14 mouse cellular contexts compared by ENCODE assay signal in genomic region chr11:70573872-70574271, GRCm38 (mm10). TPM values are rescaled to one million over a fixed set of nuclear protein-coding genes. Genes with fewer than 3 reads are reported as not detected.
DNase-seq lines count a peak whose midpoint lies in the region; ATAC-seq and TF ChIP-seq lines count a peak whose summit lies in the region.
"Had no signal": no experiment of that assay in that cellular context is flagged by ENCODE, and none has a peak within 500 bp of the region (broad histone marks: within the 10 kb centered on the region; RNA-seq: fewer than 3 reads in every experiment).

No protein-coding gene starts in this region.

- H3K4me1 ChIP-seq in forebrain, embryonic 11.5 days (replicated peaks; ENCODE audit: control insufficient read depth, insufficient read depth, low read length), result peaks cover 14% of the 10 kb centered on the region
- peaks cover 36% of the 10 kb centered on the region for H3K4me1 ChIP-seq in neural tube, embryonic 15.5 days

- CTCF ChIA-PET in Patski (lab: Charles Lee), result interaction anchor here (1.5 to 1.8 kb wide), 2 partner anchors 8 to 9 kb away, joined by 3 to 5 read pairs; no protein-coding TSS in a partner anchor

- no peaks in the 10 kb centered on the region for H3K27me3 ChIP-seq in Patski
- H3K27me3 ChIP-seq in forebrain, embryonic 11.5 days (ENCODE audit: control insufficient read depth, insufficient read depth, low read length), result no peaks in the 10 kb centered on the region
- H3K27me3 ChIP-seq in neural tube, embryonic 15.5 days (replicated peaks), result no peaks in the 10 kb centered on the region
- H3K27me3 ChIP-seq: megakaryocyte, embryonic 14.5 days had no signal

- peak; percentile 18 to 41 for DNase-seq in left cerebral cortex, postnatal 14 days (ENCODE audit: low spot score in 2 of 2)
- DNase-seq in left cerebral cortex, postnatal 10 days (ENCODE audit: extremely low spot score in 1 of 2, low spot score in 2 of 2), result no peak
- DNase-seq in Patski (ENCODE audit: low read depth, low spot score), result no peak
- no peak for DNase-seq in forebrain, embryonic 11.5 days (ENCODE audit: low spot score)
- DNase-seq in adrenal gland, postnatal 36 days, result no peak
- DNase-seq in cerebellum, adult 18-20 months, result no peak
- DNase-seq: gastrocnemius, postnatal 25 days; liver, postnatal 0 days had no signal

- no peaks in the 10 kb centered on the region for H3K36me3 ChIP-seq in forebrain, embryonic 11.5 days (ENCODE audit: control insufficient read depth, insufficient read depth, low read length)
- H3K36me3 ChIP-seq in neural tube, embryonic 15.5 days, result no peaks in the 10 kb centered on the region

- in situ Hi-C loops in Patski (cut with MboI; ENCODE audit: low pct_unique_long_range_greater_than_20kb), result no loop called here

- intact Hi-C loops in left cerebral cortex, postnatal 14 days (cut with DNase I), result no loop called here
- intact Hi-C loops in left cerebral cortex, postnatal 10 days (cut with DNase I), result no loop called here

- no peak overlapping the region for H3K4me2 ChIP-seq in forebrain, embryonic 11.5 days (ENCODE audit: low read depth, low read length, severe bottlenecking)
- peak overlapping the region; percentile 3; the same call in 1 of the 2 replicates for H3K4me2 ChIP-seq in neural tube, embryonic 15.5 days

- no peaks in the 10 kb centered on the region for H3K9me3 ChIP-seq in forebrain, embryonic 11.5 days (ENCODE audit: control insufficient read depth, low read length)
- H3K9me3 ChIP-seq in neural tube, embryonic 15.5 days (replicated peaks), result no peaks in the 10 kb centered on the region
- H3K9me3 ChIP-seq: megakaryocyte, embryonic 14.5 days had no signal

- POLR2A ChIA-PET in Patski (lab: Charles Lee), result no interaction called here

- peak overlapping the region; percentile 53 for H3K27ac ChIP-seq in forebrain, embryonic 11.5 days (ENCODE audit: low read depth, low read length)
- peak overlapping the region; percentile 56 for H3K27ac ChIP-seq in neural tube, embryonic 15.5 days (replicated peaks)

- no peak overlapping the region; the same call in none of the 2 replicates for H3K9ac ChIP-seq in forebrain, embryonic 11.5 days (ENCODE audit: low read length)
- H3K9ac ChIP-seq in neural tube, embryonic 15.5 days (replicated peaks), result no peak overlapping the region
- H3K9ac ChIP-seq: liver, postnatal 0 days had no signal

- no peak overlapping the region for H3K4me3 ChIP-seq in forebrain, embryonic 11.5 days (ENCODE audit: low read depth, low read length)
- no peak overlapping the region for H3K4me3 ChIP-seq in neural tube, embryonic 15.5 days (replicated peaks)
- H3K4me3 ChIP-seq: megakaryocyte, embryonic 14.5 days had no signal

- peak; percentile 59 for ATAC-seq in Patski
- ATAC-seq in forebrain, embryonic 11.5 days (replicated peaks; ENCODE audit: low FRiP score), result no peak
- ATAC-seq in neural tube, embryonic 15.5 days (ENCODE audit: low FRiP score), result no peak
- ATAC-seq: intestine, postnatal 0 days; liver, postnatal 0 days had no signal

- no peak for TF ChIP-seq CTCF in Patski (IDR thresholded peaks at IDR 0.05)

- WGBS in forebrain, embryonic 11.5 days, result 61% methylated on average over 6 of the region's 6 CpGs
- 43% methylated on average over 6 of the region's 6 CpGs for WGBS in neural tube, embryonic 15.5 days

RNA-seq across cellular contexts. Expression of gene Mink1, which starts 11.2 kb away (rescaled TPM):
- total RNA-seq in left cerebral cortex, postnatal 14 days (2021), result 100 to 1,000 TPM; 346 to 351 TPM
- total RNA-seq in left cerebral cortex, postnatal 10 days (2021), result 100 to 1,000 TPM; 252 to 262 TPM
- polyA plus RNA-seq in Patski (2021), result 63.2 TPM
- polyA plus RNA-seq in forebrain, embryonic 11.5 days (2014; fragmentation: Nextera tagmentation; extraction: Ambion mirVana), result 17.7 and 21.1 TPM in 2 replicates
- 15.0 and 16.6 TPM in 2 replicates for polyA plus RNA-seq in neural tube, embryonic 15.5 days (2015; fragmentation: Nextera tagmentation; extraction: Ambion mirVana)
- total RNA-seq in adrenal gland, postnatal 36 days (2021), result 10 to 100 TPM; 39.2 to 42.6 TPM

RNA-seq across cellular contexts. Expression of gene Pld2, which starts 34.0 kb away (rescaled TPM):
- 10 to 100 TPM; 14.8 to 17.4 TPM for total RNA-seq in left cerebral cortex, postnatal 14 days (2021)
- 10 to 100 TPM; 21.4 to 24.5 TPM for total RNA-seq in left cerebral cortex, postnatal 10 days (2021)
- 13.8 TPM for polyA plus RNA-seq in Patski (2021)
- polyA plus RNA-seq in forebrain, embryonic 11.5 days (2014; fragmentation: Nextera tagmentation; extraction: Ambion mirVana), result 3.2 and 3.8 TPM in 2 replicates
- 16.1 and 18.1 TPM in 2 replicates for polyA plus RNA-seq in neural tube, embryonic 15.5 days (2015; fragmentation: Nextera tagmentation; extraction: Ambion mirVana)
- 1 to 10 TPM; 8.1 to 8.6 TPM for total RNA-seq in adrenal gland, postnatal 36 days (2021)

RNA-seq across cellular contexts. Expression of gene Gm40193, which starts 41.1 kb away (rescaled TPM):
- total RNA-seq in left cerebral cortex, postnatal 14 days (2021), result not detected
- not detected for total RNA-seq in left cerebral cortex, postnatal 10 days (2021)
- not detected for polyA plus RNA-seq in Patski (2021)
- not detected in 2 replicates for polyA plus RNA-seq in forebrain, embryonic 11.5 days (2014; fragmentation: Nextera tagmentation; extraction: Ambion mirVana)
- not detected in 2 replicates for polyA plus RNA-seq in neural tube, embryonic 15.5 days (2015; fragmentation: Nextera tagmentation; extraction: Ambion mirVana)
- not detected for total RNA-seq in adrenal gland, postnatal 36 days (2021)
- total RNA-seq: gastrocnemius, postnatal 25 days; left cerebral cortex, postnatal 36 days had no signal
- polyA plus RNA-seq: heart, embryonic 14.5 days; intestine, postnatal 0 days; liver, postnatal 0 days; small intestine, adult 2 months had no signal

RNA-seq across cellular contexts. Expression of gene 4930544D05Rik, which starts 41.8 kb away (rescaled TPM):
- total RNA-seq in left cerebral cortex, postnatal 14 days (2021), result 1 to 10 TPM in 1 of 2 experiments, under 1 TPM in 1; 0.51 to 1.2 TPM
- total RNA-seq in left cerebral cortex, postnatal 10 days (2021), result 1 to 10 TPM in 1 of 2 experiments, under 1 TPM in 1; 0.45 to 1.1 TPM
- polyA plus RNA-seq in Patski (2021), result not detected
- polyA plus RNA-seq in forebrain, embryonic 11.5 days (2014; fragmentation: Nextera tagmentation; extraction: Ambion mirVana), result not detected in 2 replicates
- not detected in 2 replicates for polyA plus RNA-seq in neural tube, embryonic 15.5 days (2015; fragmentation: Nextera tagmentation; extraction: Ambion mirVana)
- total RNA-seq in adrenal gland, postnatal 36 days (2021), result not detected
- total RNA-seq: gastrocnemius, postnatal 25 days; left cerebral cortex, postnatal 36 days had no signal
- polyA plus RNA-seq: heart, embryonic 14.5 days; intestine, postnatal 0 days; liver, postnatal 0 days; small intestine, adult 2 months had no signal

RNA-seq across cellular contexts. Expression of gene Chrne, which starts 45.1 kb away (rescaled TPM):
- not detected for total RNA-seq in left cerebral cortex, postnatal 14 days (2021)
- total RNA-seq in left cerebral cortex, postnatal 10 days (2021), result under 1 TPM in 1 of 2 experiments, not detected in 1; 0.75 TPM
- not detected for polyA plus RNA-seq in Patski (2021)
- not detected in 2 replicates for polyA plus RNA-seq in forebrain, embryonic 11.5 days (2014; fragmentation: Nextera tagmentation; extraction: Ambion mirVana)
- polyA plus RNA-seq in neural tube, embryonic 15.5 days (2015; fragmentation: Nextera tagmentation; extraction: Ambion mirVana), result 0.23 and 0.40 TPM in 2 replicates
- total RNA-seq in adrenal gland, postnatal 36 days (2021), result not detected
- total RNA-seq: left cerebral cortex, postnatal 36 days had no signal
- polyA plus RNA-seq: heart, embryonic 14.5 days had no signal

Comparison
In these comparisons a context has a peak if more than half of its experiments do, and no peak if none do; other contexts are left out.
1. DNase-seq: peak in left cerebral cortex, postnatal 14 days (2 of 2); none in left cerebral cortex, postnatal 10 days (0 of 2), Patski (single experiment), forebrain, embryonic 11.5 days (single experiment), adrenal gland, postnatal 36 days (0 of 2) and cerebellum, adult 18-20 months (0 of 2).
2. RNA of gene Mink1, which starts 11.2 kb away (total RNA-seq): 346 to 351 TPM in left cerebral cortex, postnatal 14 days and 252 to 262 TPM in left cerebral cortex, postnatal 10 days; 39.2 to 42.6 TPM in adrenal gland, postnatal 36 days; every median in the first group is over 4 times any median in the second.